Mouse (Mus musculus): Measurements from ENCODE around the gene Elf4. TPM values are rescaled to one million over a fixed set of nuclear protein-coding genes. Genes with fewer than 3 reads are reported as not detected.

Gene Elf4
- total and polyA plus RNA-seq, 3 experiments = 1.4 to 12.4 (median 5.3) TPM

- no peak for DNase-seq (ENCODE audit: extremely low read depth)
- Histone ChIP-seq H3K36me3 (replicated peaks in 1 of 2; ENCODE audit: control insufficient read depth in 1 of 2, insufficient read depth in 1 of 2, low read length in 1 of 2) (no peaks in the 10 kb centered on the region), H3K9ac (ENCODE audit: insufficient read depth, low read depth) (no peak overlapping the region), H3K4me3 (replicated peaks in 1 of 3; ENCODE audit: low read depth in 2 of 3, low read length in 2 of 3, poor library complexity in 1 of 3) (no peak overlapping the region), H3K79me2 (replicated peaks; ENCODE audit: control insufficient read depth, extremely low read depth, insufficient read depth, poor library complexity, severe bottlenecking) (peaks cover 3% of the 10 kb centered on the region), H3K27ac (ENCODE audit: insufficient read depth, low read depth) (0 out of 2 replicates have a peak overlapping the region, but pooled peaks have one; percentile 47), H3K4me1 (ENCODE audit: control insufficient read depth in 1 of 2, insufficient read depth in 2 of 2) (peaks cover 30 to 69% of the 10 kb centered on the region in 2 experiments), H3K27me3 (replicated peaks) (no peaks in the 10 kb centered on the region), H3K9me3 (replicated peaks; ENCODE audit: low read length) (peaks cover 6% of the 10 kb centered on the region), H3K4me2 (ENCODE audit: insufficient read depth, low read depth, poor library complexity, severe bottlenecking) (no peak overlapping the region; the same call in 1 of the 2 replicates)
- peak; percentile 65 for TF ChIP-seq ZNF384 (IDR thresholded peaks at IDR 0.05; ENCODE audit: low read depth, low read length)
- TF ChIP-seq USF2 (conservative IDR thresholded peaks at IDR 0.05; ENCODE audit: low read depth, low read length) = 0 out of 2 replicates have a peak, but pooled peaks have one; percentile 43
- peak; percentile 41 for TF ChIP-seq USF1 (IDR thresholded peaks at IDR 0.05; ENCODE audit: low read depth, low read length)
- no peak for TF ChIP-seq SIN3A (IDR thresholded peaks at IDR 0.05; ENCODE audit: low read length)
- TF ChIP-seq MAZ (IDR thresholded peaks at IDR 0.05; ENCODE audit: low read depth, low read length) = no peak
- no peak for TF ChIP-seq MXI1 (IDR thresholded peaks at IDR 0.05; ENCODE audit: low read depth, low read length)
- dilution Hi-C loops (cut with MboI; ENCODE audit: extremely low pct_ligation_motif_present, extremely low pct_unique_long_range_greater_than_20kb, low sequenced_read_pairs) = no loop called here
- in situ Hi-C loops (cut with MboI; ENCODE audit: low pct_ligation_motif_present, low pct_unique_long_range_greater_than_20kb, low sequenced_read_pairs) = loop anchor here (10.0 kb wide), 1 partner anchor 107 kb away; no protein-coding TSS in a partner anchor
Measured at GRCm38 (mm10) chrX:48428241-48428640, 34.7 kb downstream of the Elf4 start.

DNA sequence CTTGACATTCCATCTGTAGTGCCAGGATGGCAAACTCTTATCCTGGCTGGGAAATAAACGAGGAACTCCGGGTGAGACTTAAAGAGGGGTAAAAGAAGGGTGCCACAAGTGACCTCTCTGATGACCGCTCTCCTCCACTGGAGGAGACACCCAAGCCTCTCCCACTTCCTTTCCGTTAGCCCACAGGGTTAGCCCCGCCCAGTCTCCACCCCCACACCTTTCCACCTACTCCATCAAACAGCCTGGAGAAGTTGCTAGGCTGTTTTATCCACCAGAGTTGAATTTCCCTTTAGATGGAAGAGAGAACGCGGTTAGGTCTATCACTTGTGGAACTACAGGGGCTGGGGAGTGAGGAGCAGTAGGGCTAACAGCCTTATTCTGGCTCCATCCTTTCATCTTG, 37.7 kb downstream of the Elf4 start:
- DNase-seq (ENCODE audit: extremely low read depth) = no peak
- H3K9me3 ChIP-seq (replicated peaks; ENCODE audit: low read length) = peaks cover 6% of the 10 kb centered on the region
- no peak overlapping the region for H3K9ac ChIP-seq (ENCODE audit: insufficient read depth, low read depth)
- peak overlapping the region; percentile 47; the same call in 1 of the 2 replicates for H3K27ac ChIP-seq (ENCODE audit: insufficient read depth, low read depth)
- H3K27me3 ChIP-seq (replicated peaks) = no peaks in the 10 kb centered on the region
- H3K79me2 ChIP-seq (replicated peaks; ENCODE audit: control insufficient read depth, extremely low read depth, insufficient read depth, poor library complexity, severe bottlenecking) = peaks cover 3% of the 10 kb centered on the region
- no peak overlapping the region for H3K4me2 ChIP-seq (ENCODE audit: insufficient read depth, low read depth, poor library complexity, severe bottlenecking)
- no peak for TF ChIP-seq HCFC1 (IDR thresholded peaks at IDR 0.05; ENCODE audit: low read depth, low read length)
- no peak for TF ChIP-seq ZC3H11A (IDR thresholded peaks at IDR 0.05; ENCODE audit: low read depth, low read length)
- TF ChIP-seq UBTF (IDR thresholded peaks at IDR 0.05; ENCODE audit: low read depth, low read length) = no peak
- TF ChIP-seq CTCF (conservative IDR thresholded peaks at IDR 0.05 in 1 of 2, IDR thresholded peaks at IDR 0.05 in 1 of 2; ENCODE audit: low read depth in 2 of 2, low read length in 2 of 2) = no peak
- no peak for TF ChIP-seq MXI1 (IDR thresholded peaks at IDR 0.05; ENCODE audit: low read depth, low read length)
- TF ChIP-seq ZNF384 (IDR thresholded peaks at IDR 0.05; ENCODE audit: low read depth, low read length) = no peak
- TF ChIP-seq IRF4 (IDR thresholded peaks at IDR 0.05; ENCODE audit: low read depth, low read length) = no peak
- TF ChIP-seq RCOR1 (conservative IDR thresholded peaks at IDR 0.05; ENCODE audit: low read depth, low read length) = no peak
- no peak for TF ChIP-seq ETS1 (conservative IDR thresholded peaks at IDR 0.05; ENCODE audit: low read depth, low read length)
- H3K36me3 ChIP-seq (replicated peaks in 1 of 2; ENCODE audit: control insufficient read depth in 1 of 2, insufficient read depth in 1 of 2, low read length in 1 of 2) = peaks cover 7 to 9% of the 10 kb centered on the region in 2 experiments
- dilution Hi-C loops (cut with MboI; ENCODE audit: extremely low pct_ligation_motif_present, extremely low pct_unique_long_range_greater_than_20kb, low sequenced_read_pairs) (no loop called here), in situ Hi-C loops (cut with MboI; ENCODE audit: low pct_ligation_motif_present, low pct_unique_long_range_greater_than_20kb, low sequenced_read_pairs) (loop anchor here (10.0 kb wide), 1 partner anchor 110 kb away; no protein-coding TSS in a partner anchor)
- H3K4me1 ChIP-seq (ENCODE audit: control insufficient read depth in 1 of 2, insufficient read depth in 2 of 2) = peaks cover 28 to 55% of the 10 kb centered on the region in 2 experiments
- no peak overlapping the region for H3K4me3 ChIP-seq (replicated peaks in 1 of 3; ENCODE audit: low read depth in 2 of 3, low read length in 2 of 3, poor library complexity in 1 of 3)
